Mouse (Mus musculus) B cell, adult (primary cell): ENCODE results near the gene Mier2. TPM values are rescaled to one million over a fixed set of nuclear protein-coding genes. Genes with fewer than 3 reads are reported as not detected.

Experiments used
- total RNA-seq: library from RNA; stranded (reverse); gene quantifications from 4 replicates; pipeline ENCODE4 v1.2.4, GENCODE M21; 2023; ENCODE audit not compliant: inconsistent age

The Mier2 gene
- total RNA-seq, result 36.6 to 45.9 TPM (median 40.8 TPM) in 4 replicates

GRCm38 (mm10) chr10:79554330-79555237 lies at the start of gene Mier2:
Gene Mier2 (minus strand): TSS chr10:79555199.

GRCm38 (mm10) chr10:79587061-79587751 lies 32.2 kb upstream of the Mier2 start, which contains the start of gene Theg:
Gene Theg (minus strand): TSS chr10:79587331.

GRCm38 (mm10) chr10:79533126-79533911 lies 21.7 kb downstream of the Mier2 start, which contains the start of gene Plpp2:
Gene Plpp2 (minus strand): TSS chr10:79533796.

Other genes with a start within 250 kb of the Mier2 start
- not detected in 4 replicates for gene Vmn2r82, start 198.7 kb downstream of the Mier2 start, total RNA-seq
- gene Vmn2r83, start 86.5 kb downstream of the Mier2 start, total RNA-seq, result not detected in 4 replicates
- 2.5 to 4.1 TPM (median 3.8 TPM) in 4 replicates for gene Plpp2, start 21.4 kb downstream of the Mier2 start, total RNA-seq
- not detected in 4 replicates for gene Theg, start 32.1 kb upstream of the Mier2 start, total RNA-seq
- gene C2cd4c, start 58.8 kb upstream of the Mier2 start, total RNA-seq, result not detected in 4 replicates
- gene Shc2, start 82.7 kb upstream of the Mier2 start, total RNA-seq, result not detected in 4 replicates
- not detected in 4 replicates for gene Odf3l2, start 90.5 kb upstream of the Mier2 start, total RNA-seq
- not detected in 4 replicates for gene Madcam1, start 109.4 kb upstream of the Mier2 start, total RNA-seq
- gene Tpgs1, start 114.2 kb upstream of the Mier2 start, total RNA-seq, result 13.7 to 19.6 TPM (median 17.1 TPM) in 4 replicates
- gene Cdc34, start 127.0 kb upstream of the Mier2 start, total RNA-seq, result 64.7 to 70.9 TPM (median 68.3 TPM) in 4 replicates
- gene Gzmm, start 133.8 kb upstream of the Mier2 start, total RNA-seq, result 1.2 to 2.8 TPM (median 2.1 TPM) in 4 replicates
- gene Bsg, start 149.3 kb upstream of the Mier2 start, total RNA-seq, result 101 to 112 TPM (median 107 TPM) in 4 replicates
- gene Hcn2, start 161.4 kb upstream of the Mier2 start, total RNA-seq, result 0.26 TPM in 1 of 4 replicates, not detected in the others
- gene Polrmt, start 191.4 kb upstream of the Mier2 start, total RNA-seq, result 55.6 to 79.9 TPM (median 71.2 TPM) in 4 replicates
- not detected in 4 replicates for gene Fgf22, start 199.9 kb upstream of the Mier2 start, total RNA-seq
- gene Rnf126, start 211.8 kb upstream of the Mier2 start, total RNA-seq, result 52.1 to 65.8 TPM (median 59.1 TPM) in 4 replicates
- 1.1 to 2.1 TPM (median 1.7 TPM) in 4 replicates for gene Fstl3, start 222.1 kb upstream of the Mier2 start, total RNA-seq
- not detected in 4 replicates for gene Prss57, start 235.8 kb upstream of the Mier2 start, total RNA-seq
- gene Palm, start 238.4 kb upstream of the Mier2 start, total RNA-seq, result 5.9 to 8.0 TPM (median 6.7 TPM) in 4 replicates